In the genomic region with DNA sequence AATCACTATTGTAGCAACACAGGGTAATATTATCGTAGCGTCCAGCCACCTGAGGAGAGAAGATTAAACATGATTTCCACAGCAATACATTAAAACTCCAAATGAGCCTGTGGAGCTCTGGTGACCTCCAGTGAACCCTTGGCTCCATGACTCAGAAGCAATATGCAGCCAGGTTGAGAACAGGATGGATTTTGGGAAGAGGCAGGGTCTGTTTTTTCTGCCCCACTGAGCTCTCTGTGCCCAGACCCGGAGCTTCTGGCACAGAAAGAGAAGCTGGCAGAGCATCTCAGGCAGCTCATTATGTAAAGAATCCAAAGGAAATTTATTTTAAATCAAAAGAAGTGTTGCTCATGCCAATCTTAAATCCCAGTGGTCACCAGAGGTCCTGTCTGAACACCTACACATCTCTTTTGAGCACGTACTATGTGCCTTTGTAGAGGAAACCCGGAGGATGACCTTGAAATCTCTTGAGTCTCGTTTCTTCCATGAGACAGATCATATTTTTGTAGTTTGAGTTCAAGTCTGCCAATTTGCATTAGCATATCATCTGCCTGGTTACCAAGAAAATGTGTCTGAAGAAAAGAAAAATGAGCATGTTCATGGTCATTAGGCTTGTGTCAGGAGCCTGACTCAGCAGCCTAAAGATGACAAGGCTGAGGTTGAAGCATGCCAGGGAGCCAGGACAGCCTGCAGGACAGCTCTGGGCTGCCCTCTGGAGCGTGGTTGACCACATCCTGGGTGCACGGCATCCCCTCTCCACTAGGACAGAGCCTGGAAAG, we compare ENCODE assay signal across 11 mouse cellular contexts.
A peak's percentile ranks its signal among the peaks of the same experiment; 100 is the strongest.
DNase-seq lines count a peak whose midpoint lies in the region; ATAC-seq and TF ChIP-seq lines count a peak whose summit lies in the region.
"Had no signal": no experiment of that assay in that cellular context is flagged by ENCODE, and none has a peak within 500 bp of the region (broad histone marks: within the 10 kb centered on the region; RNA-seq: fewer than 3 reads in every experiment).

No protein-coding gene starts in this region.

- WGBS in limb, embryonic 13.5 days = 71% methylated on average over 8 of the region's 8 CpGs
- 84% methylated on average over 8 of the region's 8 CpGs for WGBS in limb, embryonic 10.5 days

- H3K4me3 ChIP-seq in limb, embryonic 13.5 days = no peak overlapping the region
- H3K4me3 ChIP-seq in limb, embryonic 10.5 days = no peak overlapping the region
- no peak overlapping the region for H3K4me3 ChIP-seq in myocyte
- H3K4me3 ChIP-seq: embryonic facial prominence, embryonic 13.5 days; heart, embryonic 15.5 days had no signal

- H3K27me3 ChIP-seq in limb, embryonic 13.5 days = no peaks in the 10 kb centered on the region
- H3K27me3 ChIP-seq in limb, embryonic 10.5 days (ENCODE audit: low read depth, poor library complexity, severe bottlenecking) = no peaks in the 10 kb centered on the region
- H3K27me3 ChIP-seq in myocyte (ENCODE audit: control insufficient read depth, insufficient read depth, insufficient read length) = no peaks in the 10 kb centered on the region
- H3K27me3 ChIP-seq: embryonic facial prominence, embryonic 13.5 days; heart, embryonic 15.5 days had no signal

- no peaks in the 10 kb centered on the region for H3K79me2 ChIP-seq in myocyte (ENCODE audit: control insufficient read depth, insufficient read depth)

- no peaks in the 10 kb centered on the region for H3K4me1 ChIP-seq in limb, embryonic 13.5 days
- H3K4me1 ChIP-seq in limb, embryonic 10.5 days = no peaks in the 10 kb centered on the region
- H3K4me1 ChIP-seq: embryonic facial prominence, embryonic 13.5 days; heart, embryonic 15.5 days had no signal

- H3K9ac ChIP-seq in limb, embryonic 13.5 days = no peak overlapping the region
- H3K9ac ChIP-seq: embryonic facial prominence, embryonic 13.5 days; heart, embryonic 15.5 days had no signal

- H3K27ac ChIP-seq in limb, embryonic 13.5 days = no peak overlapping the region
- H3K27ac ChIP-seq in limb, embryonic 10.5 days = no peak overlapping the region
- H3K27ac ChIP-seq: embryonic facial prominence, embryonic 13.5 days; heart, embryonic 15.5 days had no signal

- H3K4me2 ChIP-seq in limb, embryonic 13.5 days (replicated peaks) = no peak overlapping the region
- peak overlapping the region; percentile 69 for H3K4me2 ChIP-seq in myocyte (ENCODE audit: low read depth)
- H3K4me2 ChIP-seq: embryonic facial prominence, embryonic 13.5 days; heart, embryonic 15.5 days had no signal

- no peak for TF ChIP-seq POLR2A in myocyte (IDR thresholded peaks at IDR 0.05; ENCODE audit: insufficient read length, low read depth)

- H3ac ChIP-seq in myocyte (ENCODE audit: control insufficient read depth, insufficient read length) = no peak overlapping the region

- ATAC-seq in limb, embryonic 13.5 days (ENCODE audit: low FRiP score, low read depth) = peak; percentile 11; the same call in 1 of the 2 replicates
- peak; percentile 50; the same call in 1 of the 2 replicates for ATAC-seq in common myeloid progenitor, adult 5-6 weeks (replicated peaks; ENCODE audit: low read depth, poor library complexity, severe bottlenecking)

- no peaks in the 10 kb centered on the region for H3K36me3 ChIP-seq in limb, embryonic 13.5 days
- H3K36me3 ChIP-seq in limb, embryonic 10.5 days = no peaks in the 10 kb centered on the region
- H3K36me3 ChIP-seq in myocyte (ENCODE audit: control insufficient read depth, insufficient read depth) = no peaks in the 10 kb centered on the region
- H3K36me3 ChIP-seq: embryonic facial prominence, embryonic 13.5 days; heart, embryonic 15.5 days had no signal

- no peak for DNase-seq in limb, embryonic 10.5 days (ENCODE audit: low spot score)
- peak; percentile 55 for DNase-seq in adrenal gland, postnatal 10 days
- no peak for DNase-seq in thymus, postnatal 25 days
- no peak for DNase-seq in heart, postnatal 25 days (ENCODE audit: low spot score)
- no peak for DNase-seq in kidney, postnatal 36 days
- DNase-seq: thymus, adult 2 months had no signal

- no peaks in the 10 kb centered on the region for H3K9me3 ChIP-seq in limb, embryonic 13.5 days
- H3K9me3 ChIP-seq in limb, embryonic 10.5 days (replicated peaks) = no peaks in the 10 kb centered on the region
- H3K9me3 ChIP-seq: embryonic facial prominence, embryonic 13.5 days; heart, embryonic 15.5 days had no signal

- intact Hi-C loops in heart, postnatal 25 days (cut with DNase I) = no loop called here

TF ChIP-seq in myocyte, 11 proteins besides CTCF, POLR2A, EP300 and RAD21:
- TF ChIP-seq CEBPB (IDR thresholded peaks at IDR 0.05; ENCODE audit: insufficient read depth, poor library complexity, severe bottlenecking) (no peak), TCF12 (IDR thresholded peaks at IDR 0.05; ENCODE audit: insufficient read depth, poor library complexity, severe bottlenecking) (no peak)
